Mouse (Mus musculus): Measurements from ENCODE around the gene Ccdc24. TPM values are rescaled to one million over a fixed set of nuclear protein-coding genes. Genes with fewer than 3 reads are reported as not detected.

Gene Ccdc24
- polyA plus RNA-seq, 2 experiments, result 1.8 to 15.1 TPM

- Histone ChIP-seq H3K9me3 (ENCODE audit: control insufficient read depth, low read length) (no peaks in the 10 kb centered on the region), H3K36me3 (ENCODE audit: control insufficient read depth, insufficient read depth, low read length) (peaks cover 84% of the 10 kb centered on the region), H3K4me1 (ENCODE audit: control insufficient read depth, insufficient read depth, low read length) (no peaks in the 10 kb centered on the region), H3K27me3 (ENCODE audit: control insufficient read depth, insufficient read depth, low read length) (no peaks in the 10 kb centered on the region), H3K4me3 (replicated peaks; ENCODE audit: low read length) (no peak overlapping the region), H3K9ac (ENCODE audit: low read depth, low read length, severe bottlenecking) (no peak overlapping the region), H3K4me2 (replicated peaks; ENCODE audit: low read depth, low read length, severe bottlenecking) (no peak overlapping the region), H3K27ac (replicated peaks; ENCODE audit: low read depth, low read length) (no peak overlapping the region)
- ATAC-seq (ENCODE audit: low FRiP score, low read depth), result no peak
- TF ChIP-seq POLR2A (IDR thresholded peaks at IDR 0.05; ENCODE audit: borderline replicate concordance, extremely low read depth, insufficient read depth, insufficient read length), result no peak
- no peak for DNase-seq (ENCODE audit: low spot score)
- 88% methylated on average over 7 of the region's 8 CpGs for WGBS
Measured at GRCm38 (mm10) chr4:117904761-117905160, 32.4 kb upstream of the Ccdc24 start.

GRCm38 (mm10) chr4:117904094-117904493, 31.7 kb upstream of the Ccdc24 start:
- H3K9me3 ChIP-seq (ENCODE audit: control insufficient read depth, low read length), result no peaks in the 10 kb centered on the region
- H3K27me3 ChIP-seq (ENCODE audit: control insufficient read depth, insufficient read depth, low read length), result no peaks in the 10 kb centered on the region
- H3K4me3 ChIP-seq (replicated peaks; ENCODE audit: low read length), result no peak overlapping the region
- no peak for ATAC-seq (ENCODE audit: low FRiP score, low read depth)
- H3K27ac ChIP-seq (replicated peaks; ENCODE audit: low read depth, low read length), result no peak overlapping the region
- H3K4me2 ChIP-seq (replicated peaks; ENCODE audit: low read depth, low read length, severe bottlenecking), result no peak overlapping the region
- no peak for TF ChIP-seq POLR2A (IDR thresholded peaks at IDR 0.05; ENCODE audit: borderline replicate concordance, extremely low read depth, insufficient read depth, insufficient read length)
- no peaks in the 10 kb centered on the region for H3K4me1 ChIP-seq (ENCODE audit: control insufficient read depth, insufficient read depth, low read length)
- 94% methylated on average over 10 of the region's 10 CpGs for WGBS
- no peak overlapping the region for H3K9ac ChIP-seq (ENCODE audit: low read depth, low read length, severe bottlenecking)
- DNase-seq (ENCODE audit: low spot score), result no peak
- peaks cover 86% of the 10 kb centered on the region for H3K36me3 ChIP-seq (ENCODE audit: control insufficient read depth, insufficient read depth, low read length)

- no peak for ATAC-seq (ENCODE audit: low FRiP score, low read depth)
- H3K9me3 ChIP-seq (ENCODE audit: control insufficient read depth, low read length), result no peaks in the 10 kb centered on the region
- H3K4me3 ChIP-seq (replicated peaks; ENCODE audit: low read length), result no peak overlapping the region
- 81% methylated on average over 3 of the region's 3 CpGs for WGBS
- H3K9ac ChIP-seq (ENCODE audit: low read depth, low read length, severe bottlenecking), result no peak overlapping the region
- no peak overlapping the region for H3K27ac ChIP-seq (replicated peaks; ENCODE audit: low read depth, low read length)
- peaks cover 85% of the 10 kb centered on the region for H3K36me3 ChIP-seq (ENCODE audit: control insufficient read depth, insufficient read depth, low read length)
- TF ChIP-seq POLR2A (IDR thresholded peaks at IDR 0.05; ENCODE audit: borderline replicate concordance, extremely low read depth, insufficient read depth, insufficient read length), result no peak
- no peak for DNase-seq (ENCODE audit: low spot score)
- no peaks in the 10 kb centered on the region for H3K27me3 ChIP-seq (ENCODE audit: control insufficient read depth, insufficient read depth, low read length)
- H3K4me1 ChIP-seq (ENCODE audit: control insufficient read depth, insufficient read depth, low read length), result no peaks in the 10 kb centered on the region
- H3K4me2 ChIP-seq (replicated peaks; ENCODE audit: low read depth, low read length, severe bottlenecking), result no peak overlapping the region
Measured at GRCm38 (mm10) chr4:117898111-117898510, 25.8 kb upstream of the Ccdc24 start.

- ATAC-seq (ENCODE audit: low FRiP score, low read depth), result no peak
- Histone ChIP-seq H3K9ac (ENCODE audit: low read depth, low read length, severe bottlenecking) (no peak overlapping the region), H3K36me3 (ENCODE audit: control insufficient read depth, insufficient read depth, low read length) (peaks cover 65% of the 10 kb centered on the region), H3K27ac (replicated peaks; ENCODE audit: low read depth, low read length) (no peak overlapping the region), H3K27me3 (ENCODE audit: control insufficient read depth, insufficient read depth, low read length) (no peaks in the 10 kb centered on the region), H3K4me1 (ENCODE audit: control insufficient read depth, insufficient read depth, low read length) (peaks cover 3% of the 10 kb centered on the region; the same call in 1 of the 2 replicates), H3K9me3 (ENCODE audit: control insufficient read depth, low read length) (no peaks in the 10 kb centered on the region), H3K4me2 (replicated peaks; ENCODE audit: low read depth, low read length, severe bottlenecking) (no peak overlapping the region), H3K4me3 (replicated peaks; ENCODE audit: low read length) (no peak overlapping the region)
- DNase-seq (ENCODE audit: low spot score), result no peak
- 96% methylated on average over 6 of the region's 6 CpGs for WGBS
- no peak for TF ChIP-seq POLR2A (IDR thresholded peaks at IDR 0.05; ENCODE audit: borderline replicate concordance, extremely low read depth, insufficient read depth, insufficient read length)
Measured at GRCm38 (mm10) chr4:117896031-117896430, 23.7 kb upstream of the Ccdc24 start.

- H3K9ac ChIP-seq (ENCODE audit: low read depth, low read length, severe bottlenecking), result no peak overlapping the region
- H3K9me3 ChIP-seq (ENCODE audit: control insufficient read depth, low read length), result no peaks in the 10 kb centered on the region
- peaks cover 58% of the 10 kb centered on the region for H3K36me3 ChIP-seq (ENCODE audit: control insufficient read depth, insufficient read depth, low read length)
- no peak overlapping the region for H3K27ac ChIP-seq (replicated peaks; ENCODE audit: low read depth, low read length)
- ATAC-seq (ENCODE audit: low FRiP score, low read depth) (no peak), DNase-seq (ENCODE audit: low spot score) (no peak)
- no peak for TF ChIP-seq POLR2A (IDR thresholded peaks at IDR 0.05; ENCODE audit: borderline replicate concordance, extremely low read depth, insufficient read depth, insufficient read length)
- H3K4me2 ChIP-seq (replicated peaks; ENCODE audit: low read depth, low read length, severe bottlenecking), result no peak overlapping the region
- no peaks in the 10 kb centered on the region for H3K27me3 ChIP-seq (ENCODE audit: control insufficient read depth, insufficient read depth, low read length)
- H3K4me3 ChIP-seq (replicated peaks; ENCODE audit: low read length), result no peak overlapping the region
- peaks cover 6% of the 10 kb centered on the region; the same call in 1 of the 2 replicates for H3K4me1 ChIP-seq (ENCODE audit: control insufficient read depth, insufficient read depth, low read length)
- 81% methylated on average over 7 of the region's 7 CpGs for WGBS
Measured at GRCm38 (mm10) chr4:117895339-117895738, 23.0 kb upstream of the Ccdc24 start.

GRCm38 (mm10) chr4:117894601-117895000, 22.2 kb upstream of the Ccdc24 start:
- H3K36me3 ChIP-seq (ENCODE audit: control insufficient read depth, insufficient read depth, low read length), result peaks cover 57% of the 10 kb centered on the region
- no peak for DNase-seq (ENCODE audit: low spot score)
- no peak for TF ChIP-seq POLR2A (IDR thresholded peaks at IDR 0.05; ENCODE audit: borderline replicate concordance, extremely low read depth, insufficient read depth, insufficient read length)
- H3K27me3 ChIP-seq (ENCODE audit: control insufficient read depth, insufficient read depth, low read length), result no peaks in the 10 kb centered on the region
- H3K27ac ChIP-seq (replicated peaks; ENCODE audit: low read depth, low read length), result no peak overlapping the region
- H3K9me3 ChIP-seq (ENCODE audit: control insufficient read depth, low read length), result no peaks in the 10 kb centered on the region
- 90% methylated on average over 8 of the region's 8 CpGs for WGBS
- no peak overlapping the region for H3K4me3 ChIP-seq (replicated peaks; ENCODE audit: low read length)
- peaks cover 6% of the 10 kb centered on the region; the same call in 1 of the 2 replicates for H3K4me1 ChIP-seq (ENCODE audit: control insufficient read depth, insufficient read depth, low read length)
- no peak for ATAC-seq (ENCODE audit: low FRiP score, low read depth)
- no peak overlapping the region for H3K4me2 ChIP-seq (replicated peaks; ENCODE audit: low read depth, low read length, severe bottlenecking)
- H3K9ac ChIP-seq (ENCODE audit: low read depth, low read length, severe bottlenecking), result no peak overlapping the region

Measured in limb, embryonic 14.5 days (tissue).